Mouse (Mus musculus) limb, embryonic 13.5 days (tissue): ENCODE measurements around the gene Dlec1. TPM values are rescaled to one million over a fixed set of nuclear protein-coding genes. Genes with fewer than 3 reads are reported as not detected.
A peak's percentile ranks its signal among the peaks of the same experiment; 100 is the strongest.

Source experiments
- ATAC-seq: fragments of 200-750 bp; cut with Nextera tagmentation; 2 replicates; pipeline ENCODE4 v1.8.0; 2017; ENCODE audit warnings: low read depth, moderate number of reproducible peaks, moderate TSS enrichment; ENCODE audit not compliant: low FRiP score
- H3K27ac ChIP-seq: fragments of 300-500 bp; sonication (generic); 2 replicates; pipeline ENCODE4 v1.5.1; 2015; ENCODE audit warnings: inconsistent platforms, mild to moderate bottlenecking, moderate library complexity
- H3K27me3 ChIP-seq: fragments of 300-500 bp; sonication (generic); 2 replicates; pipeline ENCODE4 v1.6.1; 2015; ENCODE audit warnings: mild to moderate bottlenecking, inconsistent platforms
- H3K36me3 ChIP-seq: fragments of 300-500 bp; sonication (generic); 2 replicates; pipeline ENCODE4 v1.6.1; 2015; ENCODE audit warnings: inconsistent platforms, mild to moderate bottlenecking, moderate library complexity
- H3K4me1 ChIP-seq: fragments of 300-500 bp; sonication (generic); 2 replicates; pipeline ENCODE4 v1.6.1; 2015; ENCODE audit warnings: inconsistent platforms
- H3K4me2 ChIP-seq: fragments of 300-500 bp; sonication (generic); replicated peaks from 2 replicates; pipeline ENCODE4 v1.6.1; 2015; ENCODE audit warnings: inconsistent platforms, mild to moderate bottlenecking, moderate library complexity
- H3K4me3 ChIP-seq: fragments of 300-500 bp; sonication (generic); 2 replicates; pipeline ENCODE4 v1.5.1; 2015; ENCODE audit warnings: moderate library complexity, mild to moderate bottlenecking, inconsistent platforms
- H3K9ac ChIP-seq: fragments of 300-500 bp; sonication (generic); 2 replicates; pipeline ENCODE4 v1.6.1; 2015; ENCODE audit warnings: mild to moderate bottlenecking, inconsistent platforms
- H3K9me3 ChIP-seq: fragments of 300-500 bp; sonication (generic); 2 replicates; pipeline ENCODE4 v1.6.1; 2016; ENCODE audit warnings: inconsistent platforms
- WGBS: fragments of 180-500 bp; shearing (Covaris S2); methylation state at CpG from one replicate; pipeline ENCODE4 v1.1.7; 2015; 5-methylcytosine and 5-hydroxymethylcytosine counted together
- polyA plus RNA-seq: library from polyadenylated mRNA; unstranded; fragments of >200 nt; fragmentation: Nextera tagmentation; extraction: Ambion mirVana; gene quantifications from 2 replicates; pipeline ENCODE4 v1.2.1, GENCODE M21; 2015

Dlec1 gene
- polyA plus RNA-seq, 1 experiment from 2014 or later, result 1.6 TPM

GRCm38 (mm10) chr9:119091581-119092310 lies 10.5 kb upstream of the Dlec1 start:
- Histone ChIP-seq H3K27ac (no peak overlapping the region), H3K36me3 (no peaks in the 10 kb centered on the region), H3K4me1 (peaks cover 64% of the 10 kb centered on the region), H3K4me2 (peak overlapping the region; percentile 92), H3K4me3 (peak overlapping the region; percentile 67), H3K27me3 (peaks cover 21% of the 10 kb centered on the region), H3K9me3 (no peaks in the 10 kb centered on the region), H3K9ac (peak overlapping the region; percentile 76)
- ATAC-seq, result no peak
- WGBS, result 66% methylated on average over 12 of the region's 12 CpGs

- H3K9ac ChIP-seq, result peak overlapping the region; percentile 76
- ATAC-seq, result no peak
- no peaks in the 10 kb centered on the region for H3K9me3 ChIP-seq
- peak overlapping the region; percentile 33; the same call in 1 of the 2 replicates for H3K27ac ChIP-seq
- peaks cover 21% of the 10 kb centered on the region for H3K27me3 ChIP-seq
- peaks cover 63% of the 10 kb centered on the region for H3K4me1 ChIP-seq
- WGBS, result 3% methylated on average over 45 of the region's 45 CpGs
- no peaks in the 10 kb centered on the region for H3K36me3 ChIP-seq
- H3K4me3 ChIP-seq, result peak overlapping the region; percentile 67
- peak overlapping the region; percentile 92 for H3K4me2 ChIP-seq
These were observed 9.5 kb upstream of the Dlec1 start for GRCm38 (mm10) chr9:119092473-119093418.

- Histone ChIP-seq H3K36me3 (no peaks in the 10 kb centered on the region), H3K4me2 (peak within 1 kb of the TSS; percentile 92), H3K9me3 (no peaks in the 10 kb centered on the region), H3K4me3 (peak within 1 kb of the TSS; percentile 67), H3K4me1 (peaks cover 55% of the 10 kb centered on the region), H3K9ac (peak within 1 kb of the TSS; percentile 76), H3K27me3 (peaks cover 21% of the 10 kb centered on the region), H3K27ac (peak within 1 kb of the TSS; percentile 33; the same call in 1 of the 2 replicates)
- ATAC-seq, result peak; percentile 91
- 10% methylated on average over 45 of the region's 45 CpGs for WGBS
These were observed 8.6 kb upstream of the Dlec1 start, which contains the start of gene Plcd1 for GRCm38 (mm10) chr9:119093419-119094295. Gene Plcd1 (minus strand): TSS chr9:119093502.

GRCm38 (mm10) chr9:119094462-119095109 lies 7.7 kb upstream of the Dlec1 start:
- Histone ChIP-seq H3K4me3 (no peak overlapping the region), H3K36me3 (no peaks in the 10 kb centered on the region), H3K27me3 (peaks cover 21% of the 10 kb centered on the region), H3K4me1 (peaks cover 54% of the 10 kb centered on the region), H3K9ac (no peak overlapping the region), H3K27ac (no peak overlapping the region; the same call in 1 of the 2 replicates), H3K4me2 (no peak overlapping the region), H3K9me3 (no peaks in the 10 kb centered on the region)
- ATAC-seq, result no peak
- 80% methylated on average over 13 of the region's 13 CpGs for WGBS

- H3K9me3 ChIP-seq, result no peaks in the 10 kb centered on the region
- H3K27ac ChIP-seq, result no peak overlapping the region
- peaks cover 29% of the 10 kb centered on the region for H3K4me1 ChIP-seq
- H3K36me3 ChIP-seq, result no peaks in the 10 kb centered on the region
- WGBS, result 15% methylated on average over 15 of the region's 15 CpGs
- ATAC-seq, result no peak
- H3K9ac ChIP-seq, result no peak overlapping the region
- H3K4me2 ChIP-seq, result no peak overlapping the region
- H3K4me3 ChIP-seq, result no peak overlapping the region
- H3K27me3 ChIP-seq, result peaks cover 16% of the 10 kb centered on the region
These were observed 1.9 kb upstream of the Dlec1 start for GRCm38 (mm10) chr9:119100177-119100898.

- Histone ChIP-seq H3K27ac (no peak overlapping the region), H3K4me3 (peak overlapping the region; percentile 54), H3K36me3 (no peaks in the 10 kb centered on the region), H3K4me1 (peaks cover 12% of the 10 kb centered on the region), H3K9me3 (no peaks in the 10 kb centered on the region), H3K27me3 (peaks cover 12% of the 10 kb centered on the region), H3K9ac (peak overlapping the region; percentile 71), H3K4me2 (peak overlapping the region; percentile 83)
- ATAC-seq, result no peak
- 4% methylated on average over 19 of the region's 19 CpGs for WGBS
These were observed 470 bp downstream of the Dlec1 start for GRCm38 (mm10) chr9:119102783-119103113.

- H3K27ac ChIP-seq, result no peak overlapping the region
- ATAC-seq, result no peak
- H3K4me1 ChIP-seq, result peaks cover 27% of the 10 kb centered on the region
- H3K27me3 ChIP-seq, result peaks cover 12% of the 10 kb centered on the region
- WGBS, result 92% methylated on average over 4 of the region's 4 CpGs
- H3K4me2 ChIP-seq, result no peak overlapping the region
- H3K9me3 ChIP-seq, result no peaks in the 10 kb centered on the region
- H3K36me3 ChIP-seq, result no peaks in the 10 kb centered on the region
- H3K4me3 ChIP-seq, result no peak overlapping the region
- H3K9ac ChIP-seq, result no peak overlapping the region
These were observed 5.3 kb downstream of the Dlec1 start for GRCm38 (mm10) chr9:119107566-119107965.

- no peak overlapping the region for H3K4me2 ChIP-seq
- H3K4me1 ChIP-seq, result peaks cover 22% of the 10 kb centered on the region
- no peaks in the 10 kb centered on the region for H3K36me3 ChIP-seq
- no peak overlapping the region for H3K4me3 ChIP-seq
- no peak overlapping the region for H3K9ac ChIP-seq
- ATAC-seq, result peak; percentile 24; the same call in 1 of the 2 replicates
- WGBS, result 32% methylated on average over 12 of the region's 12 CpGs
- H3K27ac ChIP-seq, result no peak overlapping the region
- H3K9me3 ChIP-seq, result no peaks in the 10 kb centered on the region
- H3K27me3 ChIP-seq, result no peaks in the 10 kb centered on the region
These were observed 7.5 kb downstream of the Dlec1 start for GRCm38 (mm10) chr9:119109685-119110353.

- 46% methylated on average over 3 of the region's 3 CpGs for WGBS
- Histone ChIP-seq H3K36me3 (no peaks in the 10 kb centered on the region), H3K9me3 (no peaks in the 10 kb centered on the region), H3K27me3 (no peaks in the 10 kb centered on the region), H3K4me1 (peaks cover 22% of the 10 kb centered on the region), H3K4me3 (no peak overlapping the region), H3K27ac (no peak overlapping the region), H3K9ac (no peak overlapping the region), H3K4me2 (no peak overlapping the region)
- peak; percentile 36; the same call in 1 of the 2 replicates for ATAC-seq
These were observed 8.4 kb downstream of the Dlec1 start for GRCm38 (mm10) chr9:119110640-119111039.

GRCm38 (mm10) chr9:119114911-119115310 lies 12.6 kb downstream of the Dlec1 start:
- WGBS, result 77% methylated on average over 17 of the region's 17 CpGs
- Histone ChIP-seq H3K27ac (no peak overlapping the region), H3K27me3 (no peaks in the 10 kb centered on the region), H3K4me3 (no peak overlapping the region), H3K4me1 (peaks cover 10% of the 10 kb centered on the region), H3K9ac (no peak overlapping the region), H3K9me3 (no peaks in the 10 kb centered on the region), H3K36me3 (no peaks in the 10 kb centered on the region), H3K4me2 (no peak overlapping the region)
- ATAC-seq, result no peak
